Mouse (Mus musculus) liver, adult 2 months (tissue): ENCODE data around the gene Dhrs4. TPM values are rescaled to one million over a fixed set of nuclear protein-coding genes. Genes with fewer than 3 reads are reported as not detected.

Experiments used
- DNase-seq: peaks from one replicate; pipeline ENCODE4 v3.0.0-alpha.2; 2011; ENCODE audit warnings: low read depth, low spot score; ENCODE audit errors: extremely low read depth
- H3K27ac ChIP-seq: fragments of 200-500 bp; replicated peaks from 2 replicates; pipeline ENCODE4 v1.5.1; 2012; ENCODE audit warnings: low read depth, mild to moderate bottlenecking, control low read depth, inconsistent platforms, low read length; ENCODE audit not compliant: insufficient read depth
- H3K27me3 ChIP-seq: fragments of 200-500 bp; 2 replicates; pipeline ENCODE4 v1.6.1; 2012; ENCODE audit warnings: mild to moderate bottlenecking, moderate library complexity, low read length, inconsistent platforms; ENCODE audit not compliant: control insufficient read depth, insufficient read depth
- H3K36me3 ChIP-seq: fragments of 200-500 bp; 2 replicates; pipeline ENCODE4 v1.6.1; 2012; ENCODE audit warnings: low read length, inconsistent platforms; ENCODE audit not compliant: control insufficient read depth, insufficient read depth
- H3K4me1 ChIP-seq: fragments of 200-500 bp; 2 replicates; pipeline ENCODE4 v1.6.1; 2011; ENCODE audit warnings: low read length; ENCODE audit not compliant: control insufficient read depth, insufficient read depth
- H3K4me3 ChIP-seq: fragments of 200-500 bp; 2 replicates; pipeline ENCODE4 v1.5.1; 2011; ENCODE audit warnings: low read depth, mild to moderate bottlenecking, control low read depth, low read length, moderate library complexity; ENCODE audit not compliant: insufficient read depth
- H3K79me2 ChIP-seq: fragments of 200-500 bp; 2 replicates; pipeline ENCODE4 v1.6.1; 2012; ENCODE audit warnings: inconsistent platforms, mild to moderate bottlenecking, low read length, moderate library complexity; ENCODE audit not compliant: control insufficient read depth, insufficient read depth
- H3K9ac ChIP-seq: fragments of 200-500 bp; 2 replicates; pipeline ENCODE4 v1.6.1; 2012; ENCODE audit warnings: low read depth, mild to moderate bottlenecking, control low read depth, inconsistent platforms, low read length
- CTCF ChIP-seq: fragments of 200-500 bp; IDR thresholded peaks from 2 replicates; pipeline ENCODE4 v1.5.1; 2011; ENCODE audit warnings: low read depth, low read length, control low read depth
- POLR2A ChIP-seq: fragments of 200-500 bp; IDR thresholded peaks from 2 replicates; pipeline ENCODE4 v1.6.1; 2011; ENCODE audit warnings: low read length, control low read depth; ENCODE audit not compliant: insufficient read depth; ENCODE audit errors: extremely low read depth
- WGBS: fragments of 180-500 bp; shearing (Covaris S2); methylation state at CpG from one replicate; pipeline ENCODE4 v1.1.7; 2018; 5-methylcytosine and 5-hydroxymethylcytosine counted together
- polyA plus RNA-seq: library from polyadenylated mRNA; depleted of rRNA; stranded (reverse); fragments of >200 nt; gene quantifications from 2 replicates; pipeline ENCODE4 v1.2.3, GENCODE M21; 2012
- total RNA-seq: library from RNA; depleted of rRNA; stranded (reverse); fragments of >200 nt; gene quantifications from 2 replicates; pipeline ENCODE4 v1.2.3, GENCODE M21; 2014

Gene Dhrs4
- total and polyA plus RNA-seq, 2 experiments, result 111 to 120 TPM

DNA sequence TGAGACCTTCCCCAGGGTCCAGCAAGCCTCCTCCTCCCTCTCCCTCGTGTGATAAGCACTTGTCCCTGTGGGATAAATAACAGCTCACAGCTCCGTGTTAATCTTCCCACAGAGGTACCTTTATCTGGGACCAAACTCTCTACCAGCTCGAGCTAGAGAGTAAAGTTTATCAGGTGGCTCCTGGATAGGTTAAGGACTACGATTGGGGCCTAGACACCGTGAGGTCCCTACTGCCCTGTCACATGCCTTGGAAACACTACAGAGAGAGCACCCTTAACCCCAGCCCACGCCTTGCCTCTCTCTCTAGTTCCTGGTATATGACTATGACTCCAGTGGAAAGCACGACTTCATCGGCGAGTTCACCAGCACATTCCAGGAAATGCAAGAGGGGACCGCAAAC is 35.4 kb downstream of the Dhrs4 start:
- Histone ChIP-seq H3K36me3 (no peaks in the 10 kb centered on the region), H3K4me1 (no peaks in the 10 kb centered on the region), H3K27ac (no peak overlapping the region), H3K9ac (no peak overlapping the region), H3K27me3 (peaks cover 4% of the 10 kb centered on the region; the same call in 1 of the 2 replicates), H3K79me2 (no peaks in the 10 kb centered on the region), H3K4me3 (no peak overlapping the region)
- WGBS, result 62% methylated on average over 10 of the region's 10 CpGs
- TF ChIP-seq CTCF (no peak), POLR2A (no peak)
- DNase-seq, result no peak

GRCm38 (mm10) chr14:55515846-55516245 is 37.3 kb downstream of the Dhrs4 start:
- Histone ChIP-seq H3K36me3 (no peaks in the 10 kb centered on the region), H3K9ac (no peak overlapping the region), H3K4me3 (no peak overlapping the region), H3K27me3 (peaks cover 5% of the 10 kb centered on the region), H3K4me1 (peaks cover 7% of the 10 kb centered on the region; the same call in 1 of the 2 replicates), H3K27ac (no peak overlapping the region), H3K79me2 (no peaks in the 10 kb centered on the region)
- 88% methylated on average over 4 of the region's 4 CpGs for WGBS
- TF ChIP-seq POLR2A, result no peak
- no peak for TF ChIP-seq CTCF
- no peak for DNase-seq

GRCm38 (mm10) chr14:55518897-55519296 is 40.3 kb downstream of the Dhrs4 start:
- no peak for DNase-seq
- no peak overlapping the region for H3K27ac ChIP-seq
- WGBS, result 87% methylated on average over 2 of the region's 2 CpGs
- H3K79me2 ChIP-seq, result no peaks in the 10 kb centered on the region
- H3K4me3 ChIP-seq, result no peak overlapping the region
- TF ChIP-seq POLR2A, result no peak
- no peak for TF ChIP-seq CTCF
- peaks cover 10% of the 10 kb centered on the region for H3K27me3 ChIP-seq
- H3K4me1 ChIP-seq, result peaks cover 7% of the 10 kb centered on the region; the same call in 1 of the 2 replicates
- H3K36me3 ChIP-seq, result no peaks in the 10 kb centered on the region
- H3K9ac ChIP-seq, result no peak overlapping the region

DNA sequence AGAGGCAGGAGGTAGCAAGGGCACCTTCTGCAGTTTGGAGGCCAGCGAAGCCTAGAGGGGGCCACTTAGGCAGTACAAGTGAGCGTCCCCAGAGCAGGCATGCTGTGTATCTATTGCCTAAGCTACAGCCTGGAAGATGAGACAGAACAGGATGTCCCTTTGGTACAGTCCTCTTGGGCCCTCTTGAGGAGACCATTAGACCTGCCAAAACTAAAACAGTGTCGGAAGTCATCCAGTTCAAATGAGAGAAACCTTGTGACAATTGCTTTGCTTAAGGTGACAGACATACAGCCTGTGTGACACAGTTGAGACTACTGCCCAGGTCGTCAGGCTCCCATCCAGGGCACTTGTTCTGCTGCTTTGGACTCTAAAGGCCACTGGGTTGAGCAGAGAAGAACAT is 41.0 kb downstream of the Dhrs4 start:
- Histone ChIP-seq H3K27ac (no peak overlapping the region), H3K4me3 (no peak overlapping the region), H3K9ac (no peak overlapping the region), H3K36me3 (no peaks in the 10 kb centered on the region), H3K27me3 (peaks cover 10% of the 10 kb centered on the region), H3K79me2 (no peaks in the 10 kb centered on the region), H3K4me1 (peaks cover 7% of the 10 kb centered on the region; the same call in 1 of the 2 replicates)
- peak; percentile 70 for DNase-seq
- WGBS, result 56% methylated on average over 4 of the region's 4 CpGs
- no peak for TF ChIP-seq POLR2A
- no peak for TF ChIP-seq CTCF

DNA sequence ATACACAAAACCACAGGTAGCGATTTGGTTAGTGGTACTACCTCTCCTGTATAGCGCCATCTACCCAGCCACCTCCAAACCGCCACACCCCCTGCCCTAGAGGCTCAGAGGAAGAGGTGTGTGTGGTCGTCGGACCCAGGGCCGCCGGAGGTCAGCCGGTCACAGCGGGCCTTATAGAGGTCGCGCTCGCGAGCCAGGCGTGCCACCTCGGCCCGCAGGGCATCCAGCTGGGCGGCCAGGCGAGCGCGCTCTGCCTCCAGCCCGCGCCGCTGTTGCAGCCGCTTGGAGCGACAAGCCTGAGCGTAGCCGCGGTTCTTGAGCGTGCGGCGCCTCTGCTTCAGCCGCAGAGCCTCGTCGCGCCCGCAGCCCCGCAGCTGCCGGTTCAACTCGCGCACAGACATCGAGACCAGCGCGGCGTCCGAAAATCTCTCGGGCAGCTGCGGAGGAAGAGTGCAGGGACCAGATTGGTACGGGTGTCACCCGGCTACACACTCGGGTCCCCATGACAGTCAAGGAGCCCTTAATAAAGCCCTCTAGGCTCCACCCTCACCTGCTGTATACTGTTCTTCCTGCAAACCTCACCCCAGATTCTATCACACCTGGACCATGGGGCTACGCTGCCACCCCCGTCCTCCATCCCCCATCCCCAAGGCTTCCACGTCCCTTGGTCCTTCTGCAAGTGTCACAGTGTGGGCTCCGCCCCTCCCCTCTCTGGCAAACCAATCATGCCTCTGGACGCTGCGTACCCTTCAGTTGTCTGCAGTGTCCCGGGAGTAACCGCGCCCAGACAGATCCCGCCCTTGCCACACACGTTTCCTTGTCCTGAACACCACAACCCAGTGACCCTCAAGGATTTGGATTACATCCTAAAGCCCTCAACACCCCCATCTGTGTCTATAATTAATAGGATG is 42.1 kb downstream of the Dhrs4 start:
- peaks cover 10% of the 10 kb centered on the region for H3K27me3 ChIP-seq
- H3K27ac ChIP-seq, result no peak overlapping the region
- H3K9ac ChIP-seq, result no peak overlapping the region
- H3K36me3 ChIP-seq, result no peaks in the 10 kb centered on the region
- H3K4me1 ChIP-seq, result peaks cover 7% of the 10 kb centered on the region; the same call in 1 of the 2 replicates
- peak overlapping the region; percentile 18; the same call in 1 of the 2 replicates for H3K4me3 ChIP-seq
- WGBS, result 3% methylated on average over 61 of the region's 61 CpGs
- no peaks in the 10 kb centered on the region for H3K79me2 ChIP-seq
- no peak for DNase-seq
- no peak for TF ChIP-seq CTCF
- no peak for TF ChIP-seq POLR2A

DNA sequence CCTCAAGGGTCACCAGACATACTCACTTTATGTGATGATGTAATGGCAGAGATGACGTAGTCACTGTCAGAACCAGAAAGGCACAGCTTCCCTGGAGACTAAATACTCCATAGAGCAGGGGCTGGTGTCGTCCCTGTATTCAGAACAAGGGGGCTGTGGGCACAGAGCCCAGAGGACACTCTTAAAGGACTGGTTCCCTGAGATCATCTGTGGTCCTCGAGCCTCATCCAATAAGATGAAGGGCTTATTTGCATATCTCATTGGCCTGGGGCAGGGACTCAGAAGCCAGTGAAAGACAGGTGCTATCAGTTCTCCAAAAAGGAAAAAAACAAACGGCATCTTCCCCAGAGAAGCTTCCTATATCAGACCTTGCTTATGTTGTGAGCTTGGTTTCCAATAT is 45.5 kb downstream of the Dhrs4 start:
- H3K27me3 ChIP-seq, result peaks cover 10% of the 10 kb centered on the region
- no peaks in the 10 kb centered on the region for H3K79me2 ChIP-seq
- 44% methylated on average over 4 of the region's 4 CpGs for WGBS
- no peak overlapping the region for H3K9ac ChIP-seq
- TF ChIP-seq CTCF (no peak), POLR2A (no peak)
- no peak for DNase-seq
- H3K27ac ChIP-seq, result no peak overlapping the region
- H3K4me3 ChIP-seq, result no peak overlapping the region
- H3K36me3 ChIP-seq, result no peaks in the 10 kb centered on the region
- H3K4me1 ChIP-seq, result peaks cover 7% of the 10 kb centered on the region; the same call in 1 of the 2 replicates
